Comparison of ENCODE assay signal across 1 mouse cellular context in the genomic region with DNA sequence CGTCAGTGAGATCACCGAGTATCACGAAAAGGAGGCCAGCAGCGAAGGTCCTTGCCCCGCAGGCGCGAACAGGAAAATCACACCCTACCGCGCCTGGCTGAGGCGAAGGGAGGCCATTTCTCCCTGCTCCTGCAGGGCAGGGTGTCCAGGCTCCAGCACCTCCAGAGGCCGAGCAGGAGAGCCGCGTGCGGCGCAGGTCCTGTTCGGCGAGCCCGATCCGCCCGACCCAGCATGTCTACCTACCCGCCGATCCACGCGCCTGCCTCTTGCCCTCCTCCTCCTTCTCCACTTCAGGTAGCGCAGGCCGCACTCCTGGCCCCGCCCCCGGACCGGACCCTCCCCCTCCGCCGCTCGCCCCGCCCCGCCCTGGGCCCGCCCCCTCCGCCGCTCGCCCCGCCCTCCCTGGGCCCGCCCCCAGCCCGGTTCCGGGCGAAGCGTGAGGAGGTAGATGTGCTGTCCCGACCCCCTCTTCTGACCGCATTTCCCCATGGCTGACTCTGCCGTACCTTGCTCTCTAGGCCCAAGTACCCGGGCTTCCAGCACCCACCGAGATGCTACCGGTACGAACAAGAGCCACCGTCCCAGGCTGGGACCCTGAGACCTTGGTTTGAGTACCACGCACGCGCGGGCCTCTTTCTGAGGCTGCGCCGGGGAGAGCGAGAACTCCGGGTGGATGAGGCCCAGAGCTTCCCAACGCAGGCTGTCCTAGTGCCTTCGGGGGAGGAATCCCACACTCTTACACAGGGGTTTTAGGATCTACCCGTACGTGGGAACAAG.
TF ChIP-seq lines count a peak whose summit lies in the region.

Rpap2 (plus strand) TSS at position 73 of the 777 bp plus-strand sequence.
Glmn (minus strand) TSS at position 588 of the 777 bp plus-strand sequence.

TF ChIP-seq in C2C12, 6 proteins besides CTCF, POLR2A, EP300 and RAD21 (continued from another document):
- TF ChIP-seq MYOG (IDR thresholded peaks at IDR 0.05; ENCODE audit: control insufficient read depth, extremely low read depth, insufficient read length) (no peak), MAX (IDR thresholded peaks at IDR 0.05) (no peak), FOSL1 (IDR thresholded peaks at IDR 0.05; ENCODE audit: insufficient read depth, low read length, poor library complexity, severe bottlenecking) (no peak)
